Mouse (Mus musculus) forebrain, embryonic 12.5 days (tissue): ENCODE data around the gene Gm49354. TPM values are rescaled to one million over a fixed set of nuclear protein-coding genes. Genes with fewer than 3 reads are reported as not detected.
"Not testable (repeated sequence)": the region's sequence is repeated elsewhere in the genome, so short reads cannot be mapped to it uniquely, and the experiment has no call there.

Experiments used
- ATAC-seq: fragments of 200-750 bp; cut with Nextera tagmentation; 2 replicates; pipeline ENCODE4 v1.8.0; 2017; ENCODE audit warnings: moderate TSS enrichment; ENCODE audit not compliant: low FRiP score
- H3K27ac ChIP-seq: fragments of 300-500 bp; sonication (generic); 2 replicates; pipeline ENCODE4 v1.5.1; 2016; ENCODE audit warnings: mild to moderate bottlenecking
- H3K27me3 ChIP-seq: fragments of 300-500 bp; sonication (generic); 2 replicates; pipeline ENCODE4 v1.6.1; 2016; ENCODE audit warnings: mild to moderate bottlenecking
- H3K36me3 ChIP-seq: fragments of 300-500 bp; sonication (generic); replicated peaks from 2 replicates; pipeline ENCODE4 v1.6.1; 2016; ENCODE audit warnings: mild to moderate bottlenecking
- H3K4me1 ChIP-seq: fragments of 300-500 bp; sonication (generic); 2 replicates; pipeline ENCODE4 v1.6.1; 2016
- H3K4me2 ChIP-seq: fragments of 300-500 bp; sonication (generic); 2 replicates; pipeline ENCODE4 v1.6.1; 2016; ENCODE audit warnings: mild to moderate bottlenecking, moderate library complexity
- H3K4me3 ChIP-seq: fragments of 300-500 bp; sonication (generic); replicated peaks from 2 replicates; pipeline ENCODE4 v1.5.1; 2016; ENCODE audit warnings: mild to moderate bottlenecking
- H3K9ac ChIP-seq: fragments of 300-500 bp; sonication (generic); 2 replicates; pipeline ENCODE4 v1.6.1; 2016; ENCODE audit warnings: mild to moderate bottlenecking
- H3K9me3 ChIP-seq: fragments of 300-500 bp; sonication (generic); 2 replicates; pipeline ENCODE4 v1.6.1; 2016
- WGBS: fragments of 180-500 bp; shearing (Covaris S2); methylation state at CpG from one replicate; pipeline ENCODE4 v1.1.7; 2016; 5-methylcytosine and 5-hydroxymethylcytosine counted together
- polyA plus RNA-seq: library from polyadenylated mRNA; unstranded; fragments of >200 nt; fragmentation: Nextera tagmentation; extraction: Ambion mirVana; gene quantifications from 2 replicates; pipeline ENCODE4 v1.2.1, GENCODE M21; 2016

Gene Gm49354
- polyA plus RNA-seq, 1 experiment from 2014 or later, result not detected

DNA sequence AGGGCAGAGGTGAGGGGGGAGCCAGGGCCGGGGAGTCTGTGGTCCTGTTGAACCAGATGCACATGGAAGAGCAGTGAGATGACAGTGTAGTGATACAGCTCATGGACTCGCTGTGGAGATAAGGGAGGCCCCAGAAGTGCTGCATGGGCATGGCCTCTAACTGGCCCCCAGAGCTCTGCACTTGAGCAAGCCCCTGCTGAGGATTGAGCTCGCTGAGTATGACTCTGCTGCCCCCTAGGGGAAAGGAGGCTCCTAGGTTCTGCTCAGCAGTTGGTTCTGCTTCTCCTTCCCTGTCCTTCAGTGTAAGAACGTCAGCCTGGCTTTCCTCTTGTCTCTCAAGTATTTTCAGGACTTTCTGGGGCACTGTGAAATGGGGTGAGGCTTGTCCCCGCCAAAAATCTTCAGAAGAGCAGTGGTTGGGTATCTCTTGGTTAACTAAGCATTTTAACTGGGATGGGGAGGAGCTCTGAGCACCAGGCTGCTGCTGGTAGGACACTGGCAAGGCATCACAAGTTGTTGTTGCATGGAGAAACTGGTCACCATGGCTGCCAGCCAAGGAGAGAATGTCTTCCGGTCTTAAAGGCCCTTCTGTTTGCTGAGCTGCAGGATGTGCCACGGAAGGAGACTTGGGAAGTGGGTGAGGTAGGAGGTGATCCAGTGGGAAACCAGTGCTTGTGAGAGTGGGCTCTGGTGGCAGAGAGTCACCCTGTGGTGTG, 53.5 kb downstream of the Gm49354 start:
- ATAC-seq, result peak; percentile 61
- Histone ChIP-seq H3K9ac (no peak overlapping the region), H3K4me1 (peaks cover 6% of the 10 kb centered on the region), H3K4me3 (no peak overlapping the region), H3K4me2 (no peak overlapping the region), H3K36me3 (no peaks in the 10 kb centered on the region), H3K27ac (no peak overlapping the region), H3K27me3 (0 out of 2 replicates have a peak, but pooled peaks cover 13% of the 10 kb centered on the region), H3K9me3 (no peaks in the 10 kb centered on the region)
- 33% methylated on average over 7 of the region's 7 CpGs for WGBS

DNA sequence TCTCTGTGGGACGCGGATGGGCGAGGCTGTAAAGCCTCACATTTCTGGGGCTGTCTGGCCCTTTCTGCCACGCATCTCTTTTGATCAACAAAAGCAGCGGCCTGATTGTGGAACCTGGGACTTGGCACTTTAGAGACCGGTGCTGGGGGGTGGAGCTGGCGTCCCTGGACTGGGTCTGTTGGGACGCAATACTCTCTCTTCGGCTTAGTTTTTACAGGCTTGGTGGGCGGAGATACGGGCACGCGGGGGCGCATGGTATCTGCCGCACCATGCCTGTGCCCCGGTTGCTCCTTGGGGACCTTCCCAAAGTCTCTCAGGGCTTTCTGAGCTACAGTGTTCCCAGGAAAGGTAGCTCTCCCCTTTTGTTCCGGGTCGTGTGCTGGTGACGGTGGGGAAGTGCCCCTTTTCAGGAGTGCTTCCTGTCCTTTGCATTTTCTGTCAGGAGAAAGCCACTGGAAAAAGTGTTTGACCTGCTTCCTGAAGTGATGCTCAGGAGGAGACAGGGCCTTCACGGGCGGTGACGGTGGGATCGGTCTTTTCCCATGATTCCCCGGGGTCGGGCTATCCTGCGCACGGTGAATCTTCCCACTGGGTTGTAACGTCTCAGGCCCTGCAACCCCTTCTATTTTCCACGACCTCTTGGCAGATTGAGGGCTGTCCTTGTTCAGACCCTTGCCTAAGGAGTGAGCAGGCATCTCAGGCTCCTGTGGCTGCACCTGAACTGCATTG, 55.7 kb downstream of the Gm49354 start:
- no peak overlapping the region for H3K4me3 ChIP-seq
- no peak overlapping the region for H3K9ac ChIP-seq
- no peak for ATAC-seq
- H3K27me3 ChIP-seq, result 0 out of 2 replicates have a peak, but pooled peaks cover 13% of the 10 kb centered on the region
- no peaks in the 10 kb centered on the region for H3K36me3 ChIP-seq
- 39% methylated on average over 29 of the region's 29 CpGs for WGBS
- peaks cover 6% of the 10 kb centered on the region for H3K4me1 ChIP-seq
- H3K27ac ChIP-seq, result no peak overlapping the region
- H3K9me3 ChIP-seq, result no peaks in the 10 kb centered on the region
- H3K4me2 ChIP-seq, result peak overlapping the region; percentile 38

DNA sequence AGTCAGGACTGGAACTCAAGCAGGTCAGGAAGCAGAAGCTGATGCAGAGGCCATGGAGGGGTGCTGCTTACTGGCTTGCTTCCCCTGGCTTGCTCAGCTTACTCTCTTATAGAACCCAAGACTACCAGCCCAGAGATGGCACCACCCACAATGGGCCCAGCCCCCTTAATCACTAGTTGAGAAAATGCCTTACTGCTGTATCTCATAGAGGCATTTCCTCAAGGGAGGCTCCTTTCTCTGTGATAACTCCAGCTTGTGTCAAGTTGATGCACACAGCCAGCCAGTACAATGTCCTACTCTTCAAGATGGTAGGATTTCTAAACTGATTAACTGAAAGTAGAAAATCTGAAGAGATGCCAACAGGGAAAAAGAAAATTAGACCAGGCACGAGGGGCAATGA, 60.0 kb downstream of the Gm49354 start:
- WGBS, result 66% methylated on average over 1 of the region's 1 CpGs
- not testable (repeated sequence) for H3K27ac ChIP-seq, H3K9me3 ChIP-seq, H3K4me3 ChIP-seq, H3K4me2 ChIP-seq, H3K27me3 ChIP-seq, H3K36me3 ChIP-seq, H3K9ac ChIP-seq, ATAC-seq, H3K4me1 ChIP-seq

DNA sequence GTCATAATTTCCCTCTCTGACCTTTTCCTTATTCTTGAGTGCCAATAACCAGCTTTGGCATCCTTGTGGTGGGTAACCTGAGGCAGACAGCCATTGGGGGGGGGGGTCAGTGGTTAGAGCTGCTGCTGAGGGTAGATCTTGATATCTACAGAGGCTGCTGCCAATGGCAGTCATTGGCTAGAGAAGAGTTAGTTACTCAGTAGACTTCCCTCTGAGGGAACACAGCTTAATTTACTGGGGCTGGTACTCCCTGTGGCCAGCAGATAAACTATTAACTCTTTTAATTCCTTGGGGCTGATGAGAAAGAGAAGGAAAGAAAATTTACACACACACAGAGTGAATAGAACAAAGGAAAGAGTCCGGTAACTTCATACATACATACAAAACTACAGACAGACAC, 62.6 kb downstream of the Gm49354 start:
- Histone ChIP-seq H3K36me3 (no peaks in the 10 kb centered on the region), H3K9ac (no peak overlapping the region), H3K27ac (no peak overlapping the region), H3K4me1 (0 out of 2 replicates have a peak, but pooled peaks cover 3% of the 10 kb centered on the region), H3K4me2 (no peak overlapping the region), H3K27me3 (0 out of 2 replicates have a peak, but pooled peaks cover 5% of the 10 kb centered on the region), H3K9me3 (no peaks in the 10 kb centered on the region), H3K4me3 (no peak overlapping the region)
- 83% methylated on average over 1 of the region's 1 CpGs for WGBS
- ATAC-seq, result no peak

DNA sequence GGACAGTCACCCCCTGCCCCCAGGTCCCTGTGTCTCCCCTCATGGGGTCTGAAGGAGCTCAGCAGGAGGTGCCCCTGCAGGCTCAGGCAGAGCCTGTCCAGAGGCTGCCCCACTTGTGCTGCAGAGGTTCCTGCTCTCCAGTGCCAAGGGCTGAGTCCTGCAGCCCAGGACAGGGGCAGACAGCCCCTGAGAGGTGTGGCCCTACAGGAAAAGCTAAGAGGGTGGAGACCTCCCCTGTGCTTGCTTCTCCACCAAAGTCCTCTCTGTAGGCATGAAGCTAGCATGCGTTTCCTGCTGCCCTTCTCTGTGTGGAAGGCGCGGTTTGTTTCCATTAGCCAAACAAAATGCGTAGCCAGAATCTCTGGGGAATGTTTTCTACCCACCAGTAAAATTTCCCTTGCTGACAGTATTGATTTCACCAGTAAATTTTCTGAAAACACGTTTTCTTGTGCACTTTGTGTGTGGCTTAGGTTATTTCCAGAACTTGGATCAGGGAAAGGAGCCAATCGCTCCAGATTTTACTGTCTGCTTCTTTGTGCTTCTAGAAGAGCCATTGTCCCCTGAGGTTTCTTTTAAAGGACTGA, 63.1 kb downstream of the Gm49354 start:
- ATAC-seq, H3K4me3 ChIP-seq, H3K27ac ChIP-seq, H3K9me3 ChIP-seq, H3K27me3 ChIP-seq, H3K4me1 ChIP-seq, H3K9ac ChIP-seq, H3K36me3 ChIP-seq, H3K4me2 ChIP-seq: not testable (repeated sequence)
- WGBS, result 47% methylated on average over 6 of the region's 6 CpGs

DNA sequence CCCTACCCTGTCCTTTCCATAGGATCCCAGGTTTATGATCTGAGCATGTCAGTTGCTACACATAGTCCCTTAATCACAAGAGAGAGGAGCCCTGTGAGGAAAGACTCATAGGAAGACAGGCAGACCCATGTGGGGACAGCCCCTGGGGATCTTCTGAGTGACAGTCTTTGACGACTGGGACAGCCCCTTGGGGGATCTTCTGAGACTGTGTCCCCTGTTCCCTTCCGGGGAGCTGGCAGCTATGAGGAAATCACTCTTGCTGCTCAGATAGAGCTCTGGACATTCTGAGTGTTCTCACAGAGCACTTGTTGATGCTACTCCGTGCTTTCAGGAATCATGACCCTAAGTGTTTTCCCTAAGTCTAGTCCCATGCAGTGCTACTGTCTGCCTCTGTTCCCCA, 68.3 kb downstream of the Gm49354 start:
- H3K4me2 ChIP-seq, result no peak overlapping the region
- H3K36me3 ChIP-seq, result no peaks in the 10 kb centered on the region
- no peaks in the 10 kb centered on the region for H3K4me1 ChIP-seq
- H3K9me3 ChIP-seq, result no peaks in the 10 kb centered on the region
- no peak for ATAC-seq
- no peak overlapping the region for H3K27ac ChIP-seq
- 50% methylated on average over 3 of the region's 3 CpGs for WGBS
- 0 out of 2 replicates have a peak, but pooled peaks cover 5% of the 10 kb centered on the region for H3K27me3 ChIP-seq
- no peak overlapping the region for H3K9ac ChIP-seq
- no peak overlapping the region for H3K4me3 ChIP-seq

DNA sequence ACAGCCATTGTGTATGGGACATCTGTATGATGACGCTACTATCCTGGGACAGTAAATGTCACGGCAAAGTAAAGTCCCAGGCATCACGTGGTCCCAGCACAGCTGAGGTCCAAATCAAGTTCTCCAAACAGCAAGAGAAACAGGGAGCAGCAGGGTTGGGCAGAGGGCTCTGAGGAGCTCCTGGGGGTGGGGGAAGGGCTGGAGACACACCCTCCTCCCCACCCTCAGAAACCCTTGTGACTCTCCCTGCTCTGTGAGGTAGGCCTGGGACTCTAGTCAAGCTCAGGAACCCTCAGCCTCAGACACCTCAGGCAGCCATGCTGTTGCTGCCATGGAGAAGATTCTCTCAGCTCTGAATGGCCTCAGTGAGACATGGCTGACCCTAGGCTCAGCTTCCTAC, 70.1 kb downstream of the Gm49354 start, which contains the start of gene Spata31d1b:
Spata31d1b (plus strand) TSS at position 301 of the 400 bp plus-strand sequence.
- not testable (repeated sequence) for H3K36me3 ChIP-seq, H3K9me3 ChIP-seq, H3K4me1 ChIP-seq, H3K9ac ChIP-seq, H3K27ac ChIP-seq, H3K27me3 ChIP-seq, ATAC-seq, H3K4me2 ChIP-seq, H3K4me3 ChIP-seq
- WGBS, result 73% methylated on average over 3 of the region's 3 CpGs

DNA sequence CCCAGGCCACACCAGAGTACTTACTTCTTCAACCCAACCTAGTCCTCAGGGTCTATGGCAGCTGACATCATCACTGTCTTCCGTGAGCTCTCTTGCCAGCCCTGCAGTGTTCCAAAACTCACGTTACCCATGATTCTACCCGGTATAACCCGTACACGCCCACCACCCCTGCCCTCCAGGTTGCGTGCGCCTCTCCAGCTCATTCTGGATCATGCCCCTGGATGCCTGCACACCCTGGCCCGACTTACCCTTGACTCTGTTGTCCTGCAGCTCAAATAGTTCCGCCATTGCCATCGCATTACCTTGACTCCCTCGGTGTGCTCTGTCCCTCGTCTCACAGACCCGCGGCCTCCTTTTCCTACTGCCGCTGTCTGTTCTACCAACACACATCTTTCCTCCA, 71.8 kb downstream of the Gm49354 start, which contains the start of gene Spata31d1a:
Spata31d1a (minus strand) TSS at position 101 of the 400 bp plus-strand sequence.
- WGBS, result 92% methylated on average over 15 of the region's 15 CpGs
- ATAC-seq, result no peak

More for the DNA sequence above, 71.8 kb downstream of the Gm49354 start, which contains the start of gene Spata31d1a:
- H3K4me1 ChIP-seq, result no peaks in the 10 kb centered on the region
- no peaks in the 10 kb centered on the region for H3K36me3 ChIP-seq
- no peaks in the 10 kb centered on the region for H3K9me3 ChIP-seq
- H3K9ac ChIP-seq, result no peak within 1 kb of the TSS
- H3K4me2 ChIP-seq, result no peak within 1 kb of the TSS
- H3K27me3 ChIP-seq, result no peaks in the 10 kb centered on the region
- H3K4me3 ChIP-seq, result no peak within 1 kb of the TSS
- no peak within 1 kb of the TSS for H3K27ac ChIP-seq

Other genes starting within 250 kb of the Gm49354 start
- gene Agtpbp1, start 197.0 kb downstream of the Gm49354 start, polyA plus RNA-seq, result 24.5 and 28.2 TPM in 2 replicates
- 151 and 157 TPM in 2 replicates for gene Naa35, start 197.0 kb downstream of the Gm49354 start, polyA plus RNA-seq
- 109 and 114 TPM in 2 replicates for gene Golm1, start 106.4 kb downstream of the Gm49354 start, polyA plus RNA-seq
- gene 4921517D22Rik, start 88.1 kb downstream of the Gm49354 start, polyA plus RNA-seq, result not detected in 2 replicates
- 0.17 and 0.28 TPM in 2 replicates for gene Spata31d1a, start 71.9 kb downstream of the Gm49354 start, polyA plus RNA-seq
- not detected in 2 replicates for gene Spata31d1b, start 70.0 kb downstream of the Gm49354 start, polyA plus RNA-seq
- not detected in 2 replicates for gene Spata31d1d, start 50.5 kb downstream of the Gm49354 start, polyA plus RNA-seq
- 0.05 TPM in 1 of 2 replicates, not detected in the other for gene 1700014D04Rik, start 35.5 kb downstream of the Gm49354 start, polyA plus RNA-seq
- 111 and 113 TPM in 2 replicates for gene Isca1, start 12.4 kb downstream of the Gm49354 start, polyA plus RNA-seq
- gene Tut7, start 40.9 kb upstream of the Gm49354 start, polyA plus RNA-seq, result 63.8 and 64.2 TPM in 2 replicates